Mouse (Mus musculus) liver, adult 2 months (tissue): ENCODE data around the gene Tmem62. TPM values are rescaled to one million over a fixed set of nuclear protein-coding genes. Genes with fewer than 3 reads are reported as not detected.

Experiments
- DNase-seq: peaks from one replicate; pipeline ENCODE4 v3.0.0-alpha.2; 2011; ENCODE audit warnings: low read depth, low spot score; ENCODE audit errors: extremely low read depth
- H3K27ac ChIP-seq: fragments of 200-500 bp; replicated peaks from 2 replicates; pipeline ENCODE4 v1.5.1; 2012; ENCODE audit warnings: low read depth, mild to moderate bottlenecking, control low read depth, inconsistent platforms, low read length; ENCODE audit not compliant: insufficient read depth
- H3K27me3 ChIP-seq: fragments of 200-500 bp; 2 replicates; pipeline ENCODE4 v1.6.1; 2012; ENCODE audit warnings: mild to moderate bottlenecking, moderate library complexity, low read length, inconsistent platforms; ENCODE audit not compliant: control insufficient read depth, insufficient read depth
- H3K36me3 ChIP-seq: fragments of 200-500 bp; 2 replicates; pipeline ENCODE4 v1.6.1; 2012; ENCODE audit warnings: low read length, inconsistent platforms; ENCODE audit not compliant: control insufficient read depth, insufficient read depth
- H3K4me1 ChIP-seq: fragments of 200-500 bp; 2 replicates; pipeline ENCODE4 v1.6.1; 2011; ENCODE audit warnings: low read length; ENCODE audit not compliant: control insufficient read depth, insufficient read depth
- H3K4me3 ChIP-seq: fragments of 200-500 bp; 2 replicates; pipeline ENCODE4 v1.5.1; 2011; ENCODE audit warnings: low read depth, mild to moderate bottlenecking, control low read depth, low read length, moderate library complexity; ENCODE audit not compliant: insufficient read depth
- H3K79me2 ChIP-seq: fragments of 200-500 bp; 2 replicates; pipeline ENCODE4 v1.6.1; 2012; ENCODE audit warnings: inconsistent platforms, mild to moderate bottlenecking, low read length, moderate library complexity; ENCODE audit not compliant: control insufficient read depth, insufficient read depth
- H3K9ac ChIP-seq: fragments of 200-500 bp; 2 replicates; pipeline ENCODE4 v1.6.1; 2012; ENCODE audit warnings: low read depth, mild to moderate bottlenecking, control low read depth, inconsistent platforms, low read length
- CTCF ChIP-seq: fragments of 200-500 bp; IDR thresholded peaks from 2 replicates; pipeline ENCODE4 v1.5.1; 2011; ENCODE audit warnings: low read depth, low read length, control low read depth
- POLR2A ChIP-seq: fragments of 200-500 bp; IDR thresholded peaks from 2 replicates; pipeline ENCODE4 v1.6.1; 2011; ENCODE audit warnings: low read length, control low read depth; ENCODE audit not compliant: insufficient read depth; ENCODE audit errors: extremely low read depth
- WGBS: fragments of 180-500 bp; shearing (Covaris S2); methylation state at CpG from one replicate; pipeline ENCODE4 v1.1.7; 2018; 5-methylcytosine and 5-hydroxymethylcytosine counted together
- polyA plus RNA-seq: library from polyadenylated mRNA; depleted of rRNA; stranded (reverse); fragments of >200 nt; gene quantifications from 2 replicates; pipeline ENCODE4 v1.2.3, GENCODE M21; 2012
- total RNA-seq: library from RNA; depleted of rRNA; stranded (reverse); fragments of >200 nt; gene quantifications from 2 replicates; pipeline ENCODE4 v1.2.3, GENCODE M21; 2014

Gene Tmem62
- total and polyA plus RNA-seq, 2 experiments: 8.0 to 17.7 TPM

DNA sequence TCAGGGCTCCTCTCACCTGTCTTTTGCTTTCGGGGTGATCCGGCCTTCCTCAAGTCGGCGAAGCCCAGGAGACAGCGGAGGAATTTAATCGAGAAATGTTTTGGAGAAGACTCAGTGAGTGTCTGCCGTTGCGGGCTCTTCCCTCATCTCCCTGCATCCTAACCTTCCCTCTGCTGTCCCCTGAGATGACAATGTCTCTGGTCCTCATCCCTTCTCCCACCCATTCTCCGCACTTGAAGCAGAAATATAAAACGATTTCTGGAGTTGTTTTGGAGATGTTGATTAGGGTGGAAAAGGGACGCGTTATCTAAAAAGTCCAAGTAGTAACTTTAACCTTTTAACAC is 31.8 kb downstream of the Tmem62 start:
- TF ChIP-seq CTCF: no peak
- Histone ChIP-seq H3K79me2 (no peaks in the 10 kb centered on the region), H3K4me3 (peak overlapping the region; percentile 95), H3K27me3 (no peaks in the 10 kb centered on the region), H3K4me1 (no peaks in the 10 kb centered on the region; the same call in 1 of the 2 replicates), H3K36me3 (peaks cover 16% of the 10 kb centered on the region), H3K27ac (no peak overlapping the region), H3K9ac (peak overlapping the region; percentile 82)
- no peak for DNase-seq
- WGBS: under 1% methylated on average over 12 of the region's 12 CpGs

GRCm38 (mm10) chr2:121009071-121009677 is 32.4 kb downstream of the Tmem62 start:
- H3K9ac ChIP-seq: no peak overlapping the region
- H3K36me3 ChIP-seq: peaks cover 20% of the 10 kb centered on the region
- no peak for DNase-seq
- H3K27me3 ChIP-seq: no peaks in the 10 kb centered on the region
- H3K4me3 ChIP-seq: peak overlapping the region; percentile 95
- TF ChIP-seq POLR2A (no peak), CTCF (no peak)
- WGBS: 31% methylated on average over 5 of the region's 5 CpGs
- no peaks in the 10 kb centered on the region; the same call in 1 of the 2 replicates for H3K4me1 ChIP-seq
- H3K27ac ChIP-seq: no peak overlapping the region
- no peaks in the 10 kb centered on the region for H3K79me2 ChIP-seq

- Histone ChIP-seq H3K27ac (no peak overlapping the region), H3K4me3 (no peak overlapping the region), H3K4me1 (no peaks in the 10 kb centered on the region; the same call in 1 of the 2 replicates), H3K79me2 (no peaks in the 10 kb centered on the region), H3K27me3 (no peaks in the 10 kb centered on the region), H3K9ac (no peak overlapping the region), H3K36me3 (peaks cover 45% of the 10 kb centered on the region)
- no peak for TF ChIP-seq POLR2A
- TF ChIP-seq CTCF: no peak
- no peak for DNase-seq
- WGBS: 94% methylated on average over 9 of the region's 9 CpGs
These were observed 35.9 kb downstream of the Tmem62 start for GRCm38 (mm10) chr2:121012676-121013075.

DNA sequence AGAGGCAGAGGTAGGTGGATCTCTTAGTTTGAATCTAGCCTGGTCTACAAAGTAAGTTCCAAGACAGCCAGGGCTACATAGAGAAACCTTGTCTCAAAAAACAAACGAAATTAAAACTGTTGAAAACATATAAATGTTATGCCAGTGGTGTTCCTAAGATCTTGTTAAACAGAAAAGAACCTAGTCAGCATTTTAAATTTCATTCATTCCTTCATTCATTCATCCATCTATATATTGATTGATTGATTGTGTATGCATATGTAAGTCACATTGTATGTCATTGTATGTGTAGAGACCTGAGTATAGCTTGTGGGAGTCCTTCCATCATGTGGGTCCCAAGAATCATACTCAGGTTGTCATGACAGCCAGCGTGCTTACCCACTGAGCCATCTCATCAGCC is 38.7 kb downstream of the Tmem62 start:
- H3K36me3 ChIP-seq: peaks cover 49% of the 10 kb centered on the region
- no peak overlapping the region for H3K27ac ChIP-seq

GRCm38 (mm10) chr2:121016226-121016625 is 39.4 kb downstream of the Tmem62 start:
- WGBS: 95% methylated on average over 9 of the region's 9 CpGs
- TF ChIP-seq POLR2A (no peak), CTCF (no peak)
- Histone ChIP-seq H3K27me3 (no peaks in the 10 kb centered on the region), H3K9ac (no peak overlapping the region), H3K27ac (no peak overlapping the region), H3K4me1 (no peaks in the 10 kb centered on the region), H3K36me3 (peaks cover 47% of the 10 kb centered on the region), H3K79me2 (no peaks in the 10 kb centered on the region), H3K4me3 (no peak overlapping the region)
- no peak for DNase-seq

More for the DNA sequence above, 38.7 kb downstream of the Tmem62 start:
- TF ChIP-seq POLR2A (no peak), CTCF (no peak)
- no peak overlapping the region for H3K9ac ChIP-seq
- WGBS: 87% methylated on average over 2 of the region's 2 CpGs
- H3K79me2 ChIP-seq: no peaks in the 10 kb centered on the region
- no peaks in the 10 kb centered on the region for H3K27me3 ChIP-seq
- no peaks in the 10 kb centered on the region for H3K4me1 ChIP-seq
- no peak for DNase-seq
- no peak overlapping the region for H3K4me3 ChIP-seq

DNA sequence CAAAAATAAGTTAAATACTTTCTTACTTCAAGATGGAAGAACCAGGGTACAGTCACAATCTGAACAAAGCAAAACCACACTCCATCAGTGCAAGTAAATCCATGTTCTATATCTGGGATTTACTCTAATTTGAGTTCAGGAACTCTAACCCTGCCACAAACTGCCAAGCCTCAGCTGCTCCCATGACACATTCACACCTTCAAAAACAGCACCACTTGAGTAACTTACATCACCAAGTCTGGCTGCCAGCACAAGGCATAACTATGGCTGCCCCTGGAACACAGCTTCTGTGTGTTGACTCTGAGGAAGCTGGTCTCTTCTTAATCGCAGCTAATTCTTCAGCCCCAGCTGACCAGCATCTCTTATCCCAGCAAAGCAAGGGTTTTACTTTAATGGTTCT is 40.3 kb downstream of the Tmem62 start:
- WGBS: 95% methylated on average over 1 of the region's 1 CpGs
- Histone ChIP-seq H3K36me3 (peaks cover 42% of the 10 kb centered on the region), H3K79me2 (no peaks in the 10 kb centered on the region), H3K4me3 (no peak overlapping the region), H3K9ac (no peak overlapping the region), H3K27me3 (no peaks in the 10 kb centered on the region), H3K4me1 (no peaks in the 10 kb centered on the region), H3K27ac (no peak overlapping the region)
- TF ChIP-seq CTCF (no peak), POLR2A (no peak)
- DNase-seq: no peak
